Mouse (Mus musculus): ENCODE results near the gene Osbp2. TPM values are rescaled to one million over a fixed set of nuclear protein-coding genes. Genes with fewer than 3 reads are reported as not detected.

The Osbp2 gene
- polyA plus RNA-seq, 1 experiment from 2014 or later = 14.6 TPM

- Histone ChIP-seq H3K36me3 (no peaks in the 10 kb centered on the region), H3K9me3 (no peaks in the 10 kb centered on the region), H3K4me3 (no peak overlapping the region), H3K9ac (replicated peaks) (no peak overlapping the region), H3K27ac (replicated peaks) (no peak overlapping the region), H3K4me2 (replicated peaks) (no peak overlapping the region), H3K4me1 (no peaks in the 10 kb centered on the region), H3K27me3 (no peaks in the 10 kb centered on the region)
- no peak for ATAC-seq (replicated peaks)
- 87% methylated on average over 8 of the region's 8 CpGs for WGBS
Observed at GRCm38 (mm10) chr11:3707057-3707456, 156.6 kb downstream of the Osbp2 start.

GRCm38 (mm10) chr11:3704404-3704803 lies 159.3 kb downstream of the Osbp2 start:
- Histone ChIP-seq H3K9me3 (no peaks in the 10 kb centered on the region), H3K4me1 (no peaks in the 10 kb centered on the region), H3K4me3 (no peak overlapping the region), H3K4me2 (replicated peaks) (no peak overlapping the region), H3K27me3 (no peaks in the 10 kb centered on the region), H3K9ac (replicated peaks) (no peak overlapping the region), H3K27ac (replicated peaks) (no peak overlapping the region), H3K36me3 (no peaks in the 10 kb centered on the region)
- 74% methylated on average over 8 of the region's 8 CpGs for WGBS
- ATAC-seq (replicated peaks) = no peak

- Histone ChIP-seq H3K4me3 (no peak overlapping the region), H3K4me2 (replicated peaks) (no peak overlapping the region), H3K27ac (replicated peaks) (no peak overlapping the region), H3K9ac (replicated peaks) (no peak overlapping the region), H3K4me1 (no peaks in the 10 kb centered on the region), H3K9me3 (no peaks in the 10 kb centered on the region), H3K36me3 (no peaks in the 10 kb centered on the region), H3K27me3 (no peaks in the 10 kb centered on the region)
- 71% methylated on average over 7 of the region's 7 CpGs for WGBS
- ATAC-seq (replicated peaks) = 0 out of 2 replicates have a peak, but pooled peaks have one; percentile 26
Observed at GRCm38 (mm10) chr11:3703089-3703992, 160.4 kb downstream of the Osbp2 start.

- Histone ChIP-seq H3K36me3 (peaks cover 22% of the 10 kb centered on the region; the same call in 1 of the 2 replicates), H3K27ac (replicated peaks) (no peak overlapping the region), H3K27me3 (no peaks in the 10 kb centered on the region), H3K4me3 (no peak overlapping the region), H3K9ac (replicated peaks) (no peak overlapping the region), H3K4me1 (no peaks in the 10 kb centered on the region), H3K9me3 (no peaks in the 10 kb centered on the region), H3K4me2 (replicated peaks) (no peak overlapping the region)
- ATAC-seq (replicated peaks) = no peak
- 90% methylated on average over 3 of the region's 3 CpGs for WGBS
Observed at GRCm38 (mm10) chr11:3697441-3697840, 166.3 kb downstream of the Osbp2 start.

- H3K27me3 ChIP-seq = no peaks in the 10 kb centered on the region
- no peak overlapping the region for H3K9ac ChIP-seq (replicated peaks)
- 83% methylated on average over 5 of the region's 5 CpGs for WGBS
- no peak overlapping the region for H3K4me3 ChIP-seq
- no peak for ATAC-seq (replicated peaks)
- no peaks in the 10 kb centered on the region for H3K4me1 ChIP-seq
- H3K27ac ChIP-seq (replicated peaks) = no peak overlapping the region
- H3K9me3 ChIP-seq = no peaks in the 10 kb centered on the region
- peaks cover 27% of the 10 kb centered on the region; the same call in 1 of the 2 replicates for H3K36me3 ChIP-seq
- no peak overlapping the region for H3K4me2 ChIP-seq (replicated peaks)
Observed at GRCm38 (mm10) chr11:3696086-3696616, 167.6 kb downstream of the Osbp2 start.

- Histone ChIP-seq H3K4me2 (replicated peaks) (no peak overlapping the region), H3K36me3 (peaks cover 69% of the 10 kb centered on the region), H3K9me3 (no peaks in the 10 kb centered on the region), H3K4me3 (no peak overlapping the region), H3K27me3 (no peaks in the 10 kb centered on the region), H3K27ac (replicated peaks) (no peak overlapping the region), H3K4me1 (no peaks in the 10 kb centered on the region), H3K9ac (replicated peaks) (no peak overlapping the region)
- WGBS = 94% methylated on average over 2 of the region's 2 CpGs
- no peak for ATAC-seq (replicated peaks)
Observed at GRCm38 (mm10) chr11:3691746-3692145, 172.0 kb downstream of the Osbp2 start.

GRCm38 (mm10) chr11:3686885-3687284 lies 176.8 kb downstream of the Osbp2 start:
- H3K9ac ChIP-seq (replicated peaks) = no peak overlapping the region
- no peak for ATAC-seq (replicated peaks)
- no peaks in the 10 kb centered on the region for H3K27me3 ChIP-seq
- H3K4me2 ChIP-seq (replicated peaks) = no peak overlapping the region
- no peaks in the 10 kb centered on the region for H3K9me3 ChIP-seq
- H3K27ac ChIP-seq (replicated peaks) = no peak overlapping the region
- H3K36me3 ChIP-seq = peaks cover 88% of the 10 kb centered on the region
- H3K4me3 ChIP-seq = no peak overlapping the region
- H3K4me1 ChIP-seq = no peaks in the 10 kb centered on the region
- WGBS = 95% methylated on average over 2 of the region's 2 CpGs

GRCm38 (mm10) chr11:3686318-3686717 lies 177.4 kb downstream of the Osbp2 start:
- WGBS = 100% methylated on average over 2 of the region's 2 CpGs
- Histone ChIP-seq H3K9me3 (no peaks in the 10 kb centered on the region), H3K9ac (replicated peaks) (no peak overlapping the region), H3K36me3 (peaks cover 89% of the 10 kb centered on the region), H3K4me2 (replicated peaks) (no peak overlapping the region), H3K27me3 (no peaks in the 10 kb centered on the region), H3K4me1 (no peaks in the 10 kb centered on the region), H3K4me3 (no peak overlapping the region), H3K27ac (replicated peaks) (no peak overlapping the region)
- no peak for ATAC-seq (replicated peaks)

- no peak overlapping the region for H3K27ac ChIP-seq (replicated peaks)
- H3K27me3 ChIP-seq = no peaks in the 10 kb centered on the region
- H3K4me1 ChIP-seq = no peaks in the 10 kb centered on the region
- H3K4me3 ChIP-seq = no peak overlapping the region
- H3K4me2 ChIP-seq (replicated peaks) = no peak overlapping the region
- H3K9ac ChIP-seq (replicated peaks) = no peak overlapping the region
- WGBS = 96% methylated on average over 8 of the region's 8 CpGs
- no peak for ATAC-seq (replicated peaks)
- peaks cover 89% of the 10 kb centered on the region for H3K36me3 ChIP-seq
- no peaks in the 10 kb centered on the region for H3K9me3 ChIP-seq
Observed at GRCm38 (mm10) chr11:3685431-3685830, 178.3 kb downstream of the Osbp2 start.

- H3K4me1 ChIP-seq = no peaks in the 10 kb centered on the region
- H3K36me3 ChIP-seq = peaks cover 90% of the 10 kb centered on the region
- H3K9me3 ChIP-seq = no peaks in the 10 kb centered on the region
- no peak for ATAC-seq (replicated peaks)
- H3K4me3 ChIP-seq = no peak overlapping the region
- no peak overlapping the region for H3K4me2 ChIP-seq (replicated peaks)
- no peaks in the 10 kb centered on the region for H3K27me3 ChIP-seq
- H3K9ac ChIP-seq (replicated peaks) = no peak overlapping the region
- WGBS = 96% methylated on average over 5 of the region's 5 CpGs
- no peak overlapping the region for H3K27ac ChIP-seq (replicated peaks)
Observed at GRCm38 (mm10) chr11:3684723-3685430, 178.8 kb downstream of the Osbp2 start.

- no peaks in the 10 kb centered on the region for H3K4me1 ChIP-seq
- no peak for ATAC-seq (replicated peaks)
- no peak overlapping the region for H3K9ac ChIP-seq (replicated peaks)
- no peak overlapping the region for H3K4me3 ChIP-seq
- 97% methylated on average over 1 of the region's 1 CpGs for WGBS
- no peaks in the 10 kb centered on the region for H3K9me3 ChIP-seq
- H3K4me2 ChIP-seq (replicated peaks) = no peak overlapping the region
- H3K27ac ChIP-seq (replicated peaks) = no peak overlapping the region
- H3K36me3 ChIP-seq = peaks cover 89% of the 10 kb centered on the region
- no peaks in the 10 kb centered on the region for H3K27me3 ChIP-seq
Observed at GRCm38 (mm10) chr11:3684232-3684631, 179.5 kb downstream of the Osbp2 start.

GRCm38 (mm10) chr11:3683696-3684095 lies 180.0 kb downstream of the Osbp2 start:
- Histone ChIP-seq H3K9me3 (no peaks in the 10 kb centered on the region), H3K4me3 (no peak overlapping the region), H3K9ac (replicated peaks) (no peak overlapping the region), H3K27ac (replicated peaks) (no peak overlapping the region), H3K27me3 (no peaks in the 10 kb centered on the region), H3K4me1 (no peaks in the 10 kb centered on the region), H3K36me3 (peaks cover 89% of the 10 kb centered on the region), H3K4me2 (replicated peaks) (no peak overlapping the region)
- no peak for ATAC-seq (replicated peaks)
- 93% methylated on average over 11 of the region's 11 CpGs for WGBS

Measured in forebrain, embryonic 15.5 days (tissue).